Mouse (Mus musculus) left cerebral cortex, postnatal 14 days (tissue): ENCODE results near the gene Stac2. TPM values are rescaled to one million over a fixed set of nuclear protein-coding genes. Genes with fewer than 3 reads are reported as not detected.

Source experiments
- DNase-seq, 2 experiments: peaks; one replicate each; pipeline ENCODE4 v3.0.0; 2021 to 2022; ENCODE audit warnings: low spot score in 2 of 2, mixed read lengths in 1 of 2
- intact Hi-C: fragments of 180-260 bp; cut with DNase I; formaldehyde crosslinking; loops from one replicate; pipeline ENCODE4 v1.15.1; 2025
- total RNA-seq, 2 experiments: library from RNA; stranded (reverse); gene quantifications; 2 replicates each; pipeline ENCODE4 v1.2.3; 2021

The Stac2 gene
- total RNA-seq, 2 experiments from 2014 or later, result 27.7 to 28.0 TPM

GRCm38 (mm10) chr11:98003171-98003671 is 50.0 kb downstream of the Stac2 start:
- intact Hi-C loops, result no loop called here
- DNase-seq, result no peak

GRCm38 (mm10) chr11:98002627-98003026 is 50.6 kb downstream of the Stac2 start:
- peak; percentile 79 to 90 for DNase-seq
- intact Hi-C loops, result no loop called here

GRCm38 (mm10) chr11:98001986-98002385 is 51.3 kb downstream of the Stac2 start:
- intact Hi-C loops, result no loop called here
- no peak for DNase-seq

- intact Hi-C loops, result no loop called here
- no peak for DNase-seq
Measured at GRCm38 (mm10) chr11:98001351-98001824, 51.9 kb downstream of the Stac2 start.

- intact Hi-C loops, result no loop called here
Measured at GRCm38 (mm10) chr11:98000378-98001140, 52.7 kb downstream of the Stac2 start.

GRCm38 (mm10) chr11:97999748-98000147 is 53.5 kb downstream of the Stac2 start:
- DNase-seq, result no peak
- intact Hi-C loops, result no loop called here

More at GRCm38 (mm10) chr11:98000378-98001140, 52.7 kb downstream of the Stac2 start:
- DNase-seq, result no peak

- no peak for DNase-seq
- intact Hi-C loops, result no loop called here
Measured at GRCm38 (mm10) chr11:97998898-97999608, 54.2 kb downstream of the Stac2 start.

- intact Hi-C loops, result no loop called here
- DNase-seq, result no peak
Measured at GRCm38 (mm10) chr11:97998074-97998793, 55.0 kb downstream of the Stac2 start.

GRCm38 (mm10) chr11:97997387-97997960 is 55.8 kb downstream of the Stac2 start:
- DNase-seq, result no peak
- intact Hi-C loops, result no loop called here

GRCm38 (mm10) chr11:97996691-97997090 is 56.6 kb downstream of the Stac2 start:
- DNase-seq, result no peak
- intact Hi-C loops, result no loop called here

- intact Hi-C loops, result no loop called here
Measured at GRCm38 (mm10) chr11:97995564-97996288, 57.5 kb downstream of the Stac2 start, which contains the start of gene Arl5c. TSS of gene Arl5c (minus strand) at chr11:97996181.

GRCm38 (mm10) chr11:97994539-97995100 is 58.6 kb downstream of the Stac2 start:
- intact Hi-C loops, result no loop called here
- DNase-seq, result peak in 1 of 2 experiments; percentile 70

More at GRCm38 (mm10) chr11:97995564-97996288, 57.5 kb downstream of the Stac2 start, which contains the start of gene Arl5c:
- DNase-seq, result no peak

GRCm38 (mm10) chr11:97988530-97989096 is 64.6 kb downstream of the Stac2 start:
- intact Hi-C loops, result loop anchor here (5.0 kb wide), 1 partner anchor 191 kb away; the partner anchor contains the start of gene Lasp1
- DNase-seq, result peak; percentile 87 to 93

GRCm38 (mm10) chr11:97987551-97988526 is 65.4 kb downstream of the Stac2 start:
- DNase-seq, result peak; percentile 95 to 97
- intact Hi-C loops, result loop anchor here (1.0 to 5.0 kb wide), 2 partner anchors 88 to 191 kb away; partner anchors contain the start of gene Lasp1

- intact Hi-C loops, result loop anchor here (1.0 to 5.0 kb wide), 2 partner anchors 87 to 190 kb away; partner anchors contain the start of gene Lasp1
- no peak for DNase-seq
Measured at GRCm38 (mm10) chr11:97986738-97987465, 66.4 kb downstream of the Stac2 start.
